Mouse (Mus musculus) liver, embryonic 18 days (tissue): ENCODE results near the gene Foxn2. TPM values are rescaled to one million over a fixed set of nuclear protein-coding genes. Genes with fewer than 3 reads are reported as not detected.

Experiments
- polyA plus RNA-seq: library from polyadenylated mRNA; depleted of rRNA; stranded (reverse); fragments of >200 nt; gene quantifications from 2 replicates; pipeline ENCODE4 v1.2.3, GENCODE M21; 2012; rRNA removed

Foxn2 gene
- polyA plus RNA-seq: 3.9 and 4.3 TPM in 2 replicates

GRCm38 (mm10) chr17:88440285-88441000 is at the start of gene Foxn2:
Gene Foxn2, plus strand, starts transcription at chr17:88440711.

GRCm38 (mm10) chr17:88529519-88530235 is 89.2 kb downstream of the Foxn2 start, which contains the start of gene Ppp1r21:
Gene Ppp1r21, plus strand, starts transcription at chr17:88530118.

Other genes starting within 250 kb of the Foxn2 start
- 13.5 and 15.8 TPM in 2 replicates for gene Ppp1r21, start 89.4 kb downstream of the Foxn2 start, polyA plus RNA-seq
- gene Ston1, start 157.0 kb downstream of the Foxn2 start, polyA plus RNA-seq: 2.5 and 2.7 TPM in 2 replicates
- not detected in 2 replicates for gene Gtf2a1l, start 227.9 kb downstream of the Foxn2 start, polyA plus RNA-seq